Comparison of ENCODE assay signal across 22 mouse cellular contexts in the genomic region with DNA sequence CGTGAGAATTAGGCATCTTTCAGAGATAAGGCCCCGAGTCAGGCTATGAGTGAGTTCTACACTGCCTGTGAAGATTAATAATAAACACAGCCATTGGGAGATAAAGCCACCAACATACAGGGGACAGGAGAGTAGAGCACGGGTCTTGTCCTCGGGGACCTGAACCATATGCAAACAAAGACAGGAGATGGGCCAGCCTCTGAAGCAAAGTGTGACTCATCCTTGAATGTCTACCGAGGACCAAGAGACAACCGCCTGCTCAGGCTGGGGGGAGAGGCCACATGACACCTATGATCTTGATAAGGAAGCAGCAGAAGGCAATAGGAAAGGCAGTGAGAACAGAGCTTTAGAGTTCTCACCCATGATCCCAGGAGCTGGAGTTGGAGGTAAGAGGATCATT.
"Had no signal": no experiment of that assay in that cellular context is flagged by ENCODE, and none has a peak within 500 bp of the region (broad histone marks: within the 10 kb centered on the region; RNA-seq: fewer than 3 reads in every experiment).

No protein-coding gene starts in this region.

- H3K9me3 ChIP-seq: limb, embryonic 12.5 days; limb, embryonic 15.5 days; midbrain, embryonic 12.5 days; neural tube, embryonic 13.5 days had no signal

- H3K4me3 ChIP-seq: limb, embryonic 12.5 days; limb, embryonic 15.5 days; midbrain, embryonic 12.5 days; myocyte; neural tube, embryonic 13.5 days had no signal

- DNase-seq: kidney, postnatal 10 days; kidney, postnatal 36 days; left cerebral cortex, postnatal 4 days; liver, postnatal 0 days; lung, embryonic 14.5 days; retina, postnatal 1 day; right cerebral cortex, postnatal 25 days; spleen, adult 18-20 months; thymus, adult 2 months; thymus, postnatal 14 days; thymus, postnatal 4 days had no signal

- H3K4me1 ChIP-seq: midbrain, embryonic 12.5 days; neural tube, embryonic 13.5 days had no signal

- H3K9ac ChIP-seq: limb, embryonic 12.5 days; limb, embryonic 15.5 days; liver, embryonic 14.5 days; liver, postnatal 0 days; lung, embryonic 14.5 days; midbrain, embryonic 12.5 days; neural tube, embryonic 13.5 days had no signal

- H3K4me2 ChIP-seq: limb, embryonic 12.5 days; limb, embryonic 15.5 days; liver, embryonic 11.5 days; lung, embryonic 14.5 days; midbrain, embryonic 12.5 days; neural tube, embryonic 13.5 days had no signal

- H3K27me3 ChIP-seq: limb, embryonic 15.5 days; neural tube, embryonic 13.5 days had no signal

- ATAC-seq: liver, postnatal 0 days; lung, postnatal 0 days; midbrain, embryonic 16.5 days had no signal

- H3K27ac ChIP-seq: limb, embryonic 12.5 days; limb, embryonic 15.5 days; liver, embryonic 14.5 days; macrophage; midbrain, embryonic 12.5 days; neural tube, embryonic 13.5 days; stomach, postnatal 0 days had no signal

- H3K36me3 ChIP-seq: limb, embryonic 12.5 days; limb, embryonic 15.5 days; midbrain, embryonic 12.5 days; neural tube, embryonic 13.5 days had no signal
